Mouse (Mus musculus) kidney, embryonic 14.5 days (tissue): Measurements from ENCODE around the gene Bcl9l. TPM values are rescaled to one million over a fixed set of nuclear protein-coding genes. Genes with fewer than 3 reads are reported as not detected.
A peak's percentile ranks its signal among the peaks of the same experiment; 100 is the strongest.

ENCODE experiments used
- ATAC-seq: fragments of 200-750 bp; cut with Nextera tagmentation; 2 replicates; pipeline ENCODE4 v1.8.0; 2017; ENCODE audit warnings: moderate number of reproducible peaks, mild to moderate bottlenecking, moderate TSS enrichment, moderate library complexity; ENCODE audit not compliant: low FRiP score, low TSS enrichment
- H3K27ac ChIP-seq: fragments of 300-500 bp; sonication (generic); 2 replicates; pipeline ENCODE4 v1.5.1; 2014; ENCODE audit warnings: low read depth, mild to moderate bottlenecking, low read length, moderate library complexity, mixed read lengths
- H3K27me3 ChIP-seq: fragments of 300-500 bp; sonication (generic); 2 replicates; pipeline ENCODE4 v1.6.1; 2014; ENCODE audit warnings: mild to moderate bottlenecking, low read length; ENCODE audit not compliant: control insufficient read depth, insufficient read depth
- H3K36me3 ChIP-seq: fragments of 300-500 bp; sonication (generic); 2 replicates; pipeline ENCODE4 v1.6.1; 2014; ENCODE audit warnings: low read length, mixed read lengths; ENCODE audit not compliant: control insufficient read depth, insufficient read depth
- H3K4me1 ChIP-seq: fragments of 300-500 bp; sonication (generic); 2 replicates; pipeline ENCODE4 v1.6.1; 2014; ENCODE audit warnings: low read length, mixed read lengths; ENCODE audit not compliant: control insufficient read depth, insufficient read depth
- H3K4me2 ChIP-seq: fragments of 300-500 bp; sonication (generic); replicated peaks from 2 replicates; pipeline ENCODE4 v1.6.1; 2014; ENCODE audit warnings: low read depth, mild to moderate bottlenecking, low read length
- H3K4me3 ChIP-seq: fragments of 300-500 bp; sonication (generic); 2 replicates; pipeline ENCODE4 v1.5.1; 2014; ENCODE audit warnings: mild to moderate bottlenecking, low read length
- H3K9ac ChIP-seq: fragments of 300-500 bp; sonication (generic); 2 replicates; pipeline ENCODE4 v1.6.1; 2014; ENCODE audit warnings: low read depth, mild to moderate bottlenecking, low read length, moderate library complexity
- H3K9me3 ChIP-seq: fragments of 300-500 bp; sonication (generic); 2 replicates; pipeline ENCODE4 v1.6.1; 2016; ENCODE audit warnings: low read length; ENCODE audit not compliant: control insufficient read depth
- WGBS: fragments of 180-500 bp; shearing (Covaris S2); extraction: QIAGEN DNeasy Blood & Tissue Kit; methylation state at CpG from one replicate; pipeline ENCODE4 v1.1.7; 2014; 5-methylcytosine and 5-hydroxymethylcytosine counted together
- polyA plus RNA-seq: library from polyadenylated mRNA; unstranded; fragments of >200 nt; fragmentation: Nextera tagmentation; extraction: Ambion mirVana; gene quantifications from 2 replicates; pipeline ENCODE4 v1.2.1, GENCODE M21; 2014

Gene Bcl9l
- polyA plus RNA-seq, 1 experiment from 2014 or later, result 14.5 TPM

DNA sequence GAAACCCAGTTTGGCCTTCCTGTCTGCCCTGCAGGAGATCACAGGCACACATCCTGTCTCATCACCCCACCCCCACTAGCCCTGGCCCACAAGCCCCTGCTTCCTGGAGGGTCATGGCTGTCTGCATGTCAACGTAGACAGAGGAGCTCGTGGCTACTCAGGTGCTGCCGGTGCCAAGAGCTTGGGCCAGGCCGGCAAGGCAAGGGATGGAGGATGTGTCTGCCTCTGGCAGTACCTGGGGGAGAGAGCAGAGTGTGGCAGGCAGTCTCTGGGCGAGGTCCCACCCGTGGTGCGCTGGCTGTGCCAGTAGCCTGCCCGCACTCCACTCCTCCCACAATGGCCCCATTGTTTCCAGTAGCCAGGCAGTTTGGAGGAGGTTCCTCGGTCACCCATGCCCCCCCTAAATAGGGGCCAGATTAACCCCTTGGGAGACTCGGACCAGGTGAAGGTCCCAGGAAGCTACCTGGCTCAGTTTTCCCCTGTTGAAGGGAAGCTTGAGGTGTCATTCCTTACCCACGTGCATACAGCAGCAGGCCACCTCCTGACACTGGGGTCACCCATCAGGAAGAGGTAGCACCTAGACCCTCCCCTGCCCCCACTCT, 11.7 kb downstream of the Bcl9l start:
- no peak for ATAC-seq
- Histone ChIP-seq H3K4me3 (no peak overlapping the region), H3K9me3 (no peaks in the 10 kb centered on the region), H3K9ac (peak overlapping the region; percentile 7; the same call in 1 of the 2 replicates), H3K4me1 (peaks cover 88% of the 10 kb centered on the region), H3K4me2 (peak overlapping the region; percentile 13; the same call in 1 of the 2 replicates), H3K27ac (peak overlapping the region; percentile 63; the same call in 1 of the 2 replicates), H3K36me3 (no peaks in the 10 kb centered on the region; the same call in 1 of the 2 replicates), H3K27me3 (no peaks in the 10 kb centered on the region)
- 16% methylated on average over 11 of the region's 11 CpGs for WGBS

DNA sequence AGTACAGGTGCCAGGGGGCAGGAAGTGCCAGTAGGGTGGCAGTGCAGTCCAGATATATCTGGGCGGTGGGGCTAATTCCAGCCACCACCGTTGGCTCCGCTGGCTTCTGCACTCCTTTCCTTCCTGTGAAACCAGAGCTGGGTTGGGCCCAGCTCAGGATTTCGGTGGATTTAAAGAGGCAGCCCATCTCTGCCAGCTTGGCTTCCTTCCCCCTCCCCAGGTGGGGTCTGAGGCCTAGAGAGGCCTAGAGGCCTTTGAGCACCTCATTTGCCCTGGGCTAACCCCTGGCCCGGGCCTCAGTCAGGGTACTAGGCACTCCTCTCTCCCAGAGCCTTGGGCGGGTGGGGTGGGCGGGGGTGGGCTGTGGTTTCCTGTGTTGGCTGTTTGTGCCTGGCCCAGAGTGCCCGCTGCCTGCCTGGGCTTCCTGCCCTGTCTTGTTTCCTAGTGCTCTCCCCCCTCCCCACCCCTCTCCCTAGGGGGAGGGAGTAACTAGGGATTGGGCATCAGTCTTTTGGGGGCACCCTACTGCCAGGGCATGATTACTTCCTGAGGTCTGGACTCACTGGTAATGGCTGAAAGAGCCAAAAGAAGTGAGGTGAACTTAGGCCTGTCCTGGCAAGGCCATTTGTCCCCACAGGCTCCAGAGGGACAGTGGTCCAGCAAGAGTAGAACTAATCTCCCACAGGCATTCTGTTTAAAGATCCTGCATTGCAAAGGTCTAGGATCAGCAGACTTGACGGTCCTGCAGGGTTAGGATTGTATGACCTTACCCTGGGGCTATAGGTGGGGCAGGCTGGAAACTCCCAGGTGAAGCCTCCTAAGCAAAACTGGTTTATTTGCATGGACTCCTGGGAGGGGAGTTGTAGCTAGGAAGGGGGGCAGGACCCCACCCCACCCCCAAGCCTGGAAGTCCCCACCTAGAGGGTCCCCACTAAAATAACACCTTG, 12.5 kb downstream of the Bcl9l start:
- H3K36me3 ChIP-seq, result no peaks in the 10 kb centered on the region; the same call in 1 of the 2 replicates
- H3K4me2 ChIP-seq, result peak overlapping the region; percentile 13
- no peaks in the 10 kb centered on the region for H3K27me3 ChIP-seq
- H3K4me3 ChIP-seq, result no peak overlapping the region
- H3K9me3 ChIP-seq, result no peaks in the 10 kb centered on the region
- H3K27ac ChIP-seq, result peak overlapping the region; percentile 63; the same call in 1 of the 2 replicates
- 32% methylated on average over 9 of the region's 9 CpGs for WGBS
- no peak for ATAC-seq
- H3K9ac ChIP-seq, result peak overlapping the region; percentile 7; the same call in 1 of the 2 replicates
- peaks cover 88% of the 10 kb centered on the region for H3K4me1 ChIP-seq

DNA sequence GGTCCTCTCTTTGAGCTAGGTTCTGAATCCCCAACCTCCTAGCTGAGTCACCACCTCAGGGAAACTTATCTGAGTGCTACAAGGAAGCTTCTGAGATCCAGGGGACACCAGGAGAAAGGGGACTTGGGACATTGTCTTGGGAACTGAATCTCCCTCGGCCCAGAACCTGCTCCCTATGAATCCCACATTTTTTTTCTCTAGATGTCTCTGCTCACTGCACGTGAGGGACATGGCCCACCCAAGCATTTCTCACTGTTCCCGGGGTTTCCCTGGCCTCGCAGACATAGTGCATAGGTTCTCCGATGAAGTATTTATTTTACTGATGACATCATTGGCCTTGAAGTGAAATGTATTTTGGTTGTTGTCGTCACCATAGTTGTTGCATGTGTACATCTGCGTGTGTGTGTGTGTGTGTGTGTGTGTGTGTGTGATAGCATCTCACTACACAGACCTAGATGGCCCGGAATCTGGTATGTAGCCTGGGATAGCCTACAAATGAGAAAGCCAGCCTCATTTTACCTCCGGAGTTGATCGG, 13.3 kb downstream of the Bcl9l start:
- 86% methylated on average over 10 of the region's 10 CpGs for WGBS
- no peaks in the 10 kb centered on the region for H3K27me3 ChIP-seq

DNA sequence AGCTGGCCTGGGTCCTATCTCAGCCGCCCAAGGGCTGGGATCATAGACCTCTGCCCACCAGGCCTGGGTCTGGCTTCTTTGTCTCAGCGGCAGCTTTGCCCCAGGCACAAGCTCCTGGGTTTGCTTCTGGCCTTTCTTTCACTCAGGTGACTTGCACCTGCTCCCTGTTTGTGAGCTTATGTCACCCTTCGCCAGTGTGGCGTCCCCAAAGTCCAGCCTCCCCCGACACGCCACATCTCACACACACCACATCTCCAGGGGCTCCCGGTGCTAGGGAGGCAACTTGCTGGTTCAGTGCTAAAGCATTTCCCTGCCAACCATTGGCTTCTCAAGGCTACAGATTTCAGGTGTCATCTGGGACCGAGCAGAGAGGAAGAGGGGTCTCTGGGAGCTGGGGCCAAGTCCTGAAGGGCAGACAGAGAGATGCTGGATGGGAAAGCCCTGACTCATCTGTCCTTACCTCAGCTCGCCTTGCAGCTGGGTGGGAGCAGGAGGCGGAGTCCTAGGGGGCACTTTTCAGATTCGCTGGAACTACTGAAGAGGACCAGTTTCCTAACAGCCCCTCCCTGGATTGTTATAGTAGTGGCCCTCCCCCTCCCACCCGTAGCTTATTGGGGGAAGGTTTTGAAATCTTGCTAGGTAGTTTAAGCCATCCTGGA, 14.3 kb downstream of the Bcl9l start:
- Histone ChIP-seq H3K9me3 (no peaks in the 10 kb centered on the region), H3K4me3 (no peak overlapping the region), H3K36me3 (peaks cover 12% of the 10 kb centered on the region), H3K4me1 (peaks cover 85% of the 10 kb centered on the region), H3K9ac (peak overlapping the region; percentile 28), H3K4me2 (no peak overlapping the region; the same call in 1 of the 2 replicates), H3K27me3 (no peaks in the 10 kb centered on the region), H3K27ac (no peak overlapping the region)
- ATAC-seq, result no peak
- 38% methylated on average over 12 of the region's 12 CpGs for WGBS

More for the DNA sequence above, 13.3 kb downstream of the Bcl9l start:
- Histone ChIP-seq H3K9ac (no peak overlapping the region), H3K36me3 (peaks cover 4% of the 10 kb centered on the region), H3K9me3 (no peaks in the 10 kb centered on the region), H3K4me2 (no peak overlapping the region), H3K27ac (no peak overlapping the region), H3K4me3 (no peak overlapping the region), H3K4me1 (peaks cover 88% of the 10 kb centered on the region)
- ATAC-seq, result no peak

DNA sequence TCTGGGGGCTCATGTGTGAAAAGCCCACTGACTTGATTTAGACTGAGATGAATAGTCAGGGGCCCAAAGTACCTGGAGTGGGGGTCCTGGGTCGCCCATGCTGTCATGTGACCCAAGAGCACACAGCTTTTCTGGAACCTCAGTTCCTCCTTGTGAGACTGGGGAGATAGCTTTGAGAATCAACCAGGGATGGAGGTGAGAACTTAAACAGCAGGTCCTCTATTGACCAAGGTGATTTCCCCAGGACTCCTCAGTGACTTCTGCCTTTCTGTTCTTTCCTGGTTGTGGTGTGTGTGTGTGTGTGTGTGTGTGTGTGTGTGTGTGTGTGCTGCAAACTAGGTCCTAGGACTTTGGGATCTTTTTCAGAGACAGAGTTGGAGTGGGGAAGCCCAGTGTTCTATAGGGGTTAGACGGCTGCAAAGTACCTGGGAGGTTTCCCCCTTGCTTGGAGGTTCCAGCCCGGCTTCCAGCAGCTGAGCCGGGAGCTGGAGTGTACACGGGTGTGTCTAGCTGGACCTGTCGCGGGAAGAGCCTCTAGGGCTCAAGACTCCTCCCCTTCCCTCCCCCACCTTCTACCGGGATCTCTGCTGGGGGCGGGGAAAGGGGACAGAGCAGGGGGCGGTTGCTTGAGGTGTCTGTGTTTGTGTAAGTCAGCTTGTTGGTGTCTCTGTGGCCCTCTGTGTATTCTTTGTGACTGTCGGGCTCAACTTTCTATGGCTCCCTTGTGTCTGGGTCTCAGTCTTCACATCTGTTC, 15.2 kb downstream of the Bcl9l start:
- H3K27ac ChIP-seq, result peak overlapping the region; percentile 94
- no peaks in the 10 kb centered on the region for H3K9me3 ChIP-seq
- H3K9ac ChIP-seq, result peak overlapping the region; percentile 64
- peak overlapping the region; percentile 46 for H3K4me3 ChIP-seq
- H3K4me1 ChIP-seq, result peaks cover 80% of the 10 kb centered on the region
- peak; percentile 24; the same call in 1 of the 2 replicates for ATAC-seq
- H3K27me3 ChIP-seq, result no peaks in the 10 kb centered on the region
- WGBS, result 3% methylated on average over 11 of the region's 11 CpGs
- peaks cover 17% of the 10 kb centered on the region for H3K36me3 ChIP-seq
- peak overlapping the region; percentile 80 for H3K4me2 ChIP-seq

DNA sequence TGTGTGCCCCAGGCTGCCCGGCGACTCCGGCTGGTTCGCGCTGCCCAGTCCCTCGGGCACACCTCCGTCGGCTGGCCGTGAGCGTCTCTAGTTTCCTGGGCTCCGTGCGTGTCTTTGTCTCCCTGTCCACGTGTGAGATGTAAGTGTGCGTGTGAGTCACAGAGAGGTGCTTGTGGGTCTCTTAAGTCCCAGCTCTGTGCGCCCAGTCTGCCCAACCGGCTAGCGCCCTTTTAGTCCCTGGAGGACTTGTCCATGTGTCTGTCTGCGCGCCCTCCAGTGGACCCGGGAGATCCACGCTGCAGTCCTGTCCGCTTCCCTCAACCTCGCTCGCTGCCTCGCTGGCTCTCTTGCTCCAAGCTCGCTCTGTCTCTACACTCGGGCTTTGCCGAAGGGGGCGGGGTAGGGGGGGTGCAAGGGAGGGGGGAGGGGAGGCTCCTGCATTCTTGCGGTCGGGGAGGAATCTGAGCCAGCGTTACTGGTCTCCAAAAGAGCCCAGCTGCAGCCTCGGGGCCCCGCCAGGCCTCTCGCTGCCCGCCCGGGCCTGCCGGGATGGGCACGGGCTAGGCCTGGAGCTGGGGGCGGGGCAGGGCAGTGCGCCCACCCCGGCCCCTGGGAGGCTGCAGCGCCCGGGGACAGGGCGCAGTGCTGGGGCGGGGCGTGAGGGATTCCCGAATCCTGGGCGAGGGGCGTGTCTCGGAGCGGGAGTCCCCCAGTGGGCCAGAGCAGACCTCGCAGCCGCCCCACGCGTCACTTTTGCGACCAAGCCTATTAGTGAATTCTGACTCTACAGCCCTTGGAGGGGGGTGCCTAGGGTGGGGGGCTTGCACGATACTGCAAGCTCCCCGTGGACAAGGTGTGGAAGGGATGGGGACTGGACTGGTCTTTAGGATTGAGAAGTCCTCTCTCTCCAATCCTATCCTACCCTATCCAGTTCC, 16.1 kb downstream of the Bcl9l start:
- peak; percentile 84 for ATAC-seq

DNA sequence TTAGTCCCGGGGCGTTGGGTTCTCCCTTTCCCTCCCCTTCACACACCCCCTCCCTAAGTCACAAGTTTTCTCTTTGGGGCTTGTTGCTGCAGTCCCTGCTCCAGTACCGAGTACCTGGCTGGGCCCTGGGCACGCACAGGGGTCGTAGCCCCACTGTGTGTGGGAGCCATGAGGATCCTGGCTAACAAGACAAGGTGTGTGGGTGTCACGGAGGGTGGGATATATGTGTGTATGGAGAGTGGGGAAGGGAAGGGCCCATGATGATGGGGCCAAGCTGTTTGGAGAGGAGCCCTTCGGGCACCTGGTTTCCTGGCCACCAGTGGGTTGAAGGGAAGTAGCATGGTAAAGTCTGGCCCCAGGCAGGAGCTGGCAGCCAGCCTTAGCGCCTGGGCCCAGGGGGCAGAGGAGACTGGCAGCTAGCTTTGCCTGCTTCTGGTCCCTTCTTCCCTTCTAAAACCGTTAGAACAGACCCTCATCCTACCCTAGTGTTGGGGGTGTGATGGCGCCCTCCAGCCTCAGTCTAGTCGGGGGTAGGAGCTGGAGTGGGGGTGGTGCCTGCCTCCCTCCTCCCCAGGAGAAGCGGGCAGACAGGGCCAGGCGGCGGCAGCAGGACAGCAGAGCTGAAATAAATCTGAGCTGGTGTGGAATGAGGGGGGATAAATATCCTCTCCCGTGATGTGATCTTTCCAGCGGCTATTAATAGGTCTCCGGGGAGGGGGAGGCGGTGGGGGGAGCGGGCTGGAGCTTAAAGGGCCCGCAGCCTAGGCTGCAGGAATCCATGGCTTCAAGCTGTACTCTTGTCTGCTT, 16.9 kb downstream of the Bcl9l start:
- Histone ChIP-seq H3K4me1 (peaks cover 62% of the 10 kb centered on the region), H3K4me2 (peak overlapping the region; percentile 80), H3K9me3 (no peaks in the 10 kb centered on the region), H3K4me3 (peak overlapping the region; percentile 46), H3K27me3 (no peaks in the 10 kb centered on the region), H3K9ac (peak overlapping the region; percentile 64), H3K36me3 (peaks cover 27% of the 10 kb centered on the region), H3K27ac (peak overlapping the region; percentile 94)
- peak; percentile 24 for ATAC-seq
- 7% methylated on average over 20 of the region's 20 CpGs for WGBS

More for the DNA sequence above, 16.1 kb downstream of the Bcl9l start:
- H3K9me3 ChIP-seq, result no peaks in the 10 kb centered on the region
- peaks cover 71% of the 10 kb centered on the region for H3K4me1 ChIP-seq
- H3K27ac ChIP-seq, result peak overlapping the region; percentile 94
- under 1% methylated on average over 58 of the region's 59 CpGs for whole genome bisulfite sequencing
- H3K9ac ChIP-seq, result peak overlapping the region; percentile 64
- H3K4me2 ChIP-seq, result peak overlapping the region; percentile 80
- H3K27me3 ChIP-seq, result no peaks in the 10 kb centered on the region
- H3K36me3 ChIP-seq, result peaks cover 26% of the 10 kb centered on the region
- peak overlapping the region; percentile 46 for H3K4me3 ChIP-seq
